Mouse (Mus musculus): ENCODE measurements at regions not wholly inside any gene's neighbourhood (a gene's known extent, or its start where the extent isn't known, plus 50 kb on each side); places are given as distances from the start of the nearest gene placed in this dataset.

- no peaks in the 10 kb centered on the region for H3K4me1 ChIP-seq (replicated peaks; ENCODE audit: control insufficient read depth, insufficient read depth, low read length)
- H3K36me3 ChIP-seq (ENCODE audit: control insufficient read depth, insufficient read depth, low read length) = no peaks in the 10 kb centered on the region
- WGBS = 63% methylated on average over 7 of the region's 7 CpGs
- no peak for ATAC-seq (replicated peaks; ENCODE audit: low FRiP score, low TSS enrichment, low read depth)
- H3K9ac ChIP-seq (ENCODE audit: low read length) = no peak overlapping the region
- H3K4me2 ChIP-seq (ENCODE audit: low read length) = no peak overlapping the region
- DNase-seq (ENCODE audit: low spot score) = no peak
- no peak overlapping the region for H3K4me3 ChIP-seq (ENCODE audit: low read depth, low read length)
- H3K27me3 ChIP-seq (replicated peaks; ENCODE audit: control insufficient read depth, insufficient read depth, low read length) = no peaks in the 10 kb centered on the region
- no peak overlapping the region for H3K27ac ChIP-seq (ENCODE audit: low read depth)
- H3K9me3 ChIP-seq (ENCODE audit: control insufficient read depth, low read length) = no peaks in the 10 kb centered on the region
Measured at GRCm38 (mm10) chr2:46065034-46065802, 948.0 kb upstream of the Zeb2 start.

- no peaks in the 10 kb centered on the region for H3K9me3 ChIP-seq (ENCODE audit: control insufficient read depth, low read length)
- no peaks in the 10 kb centered on the region for H3K27me3 ChIP-seq (replicated peaks; ENCODE audit: control insufficient read depth, insufficient read depth, low read length)
- no peak overlapping the region for H3K9ac ChIP-seq (ENCODE audit: low read length)
- H3K4me1 ChIP-seq (replicated peaks; ENCODE audit: control insufficient read depth, insufficient read depth, low read length) = no peaks in the 10 kb centered on the region
- ATAC-seq (replicated peaks; ENCODE audit: low FRiP score, low TSS enrichment, low read depth) (no peak), DNase-seq (ENCODE audit: low spot score) (no peak)
- H3K27ac ChIP-seq (ENCODE audit: low read depth) = no peak overlapping the region
- no peak overlapping the region for H3K4me3 ChIP-seq (ENCODE audit: low read depth, low read length)
- H3K4me2 ChIP-seq (ENCODE audit: low read length) = no peak overlapping the region
- WGBS = 79% methylated on average over 8 of the region's 8 CpGs
- no peaks in the 10 kb centered on the region for H3K36me3 ChIP-seq (ENCODE audit: control insufficient read depth, insufficient read depth, low read length)
Measured at GRCm38 (mm10) chr2:46055729-46056128, 938.5 kb upstream of the Zeb2 start.

- no peak for DNase-seq (ENCODE audit: low spot score)
- Histone ChIP-seq H3K4me3 (ENCODE audit: low read depth, low read length) (no peak overlapping the region), H3K4me1 (replicated peaks; ENCODE audit: control insufficient read depth, insufficient read depth, low read length) (no peaks in the 10 kb centered on the region), H3K27me3 (replicated peaks; ENCODE audit: control insufficient read depth, insufficient read depth, low read length) (no peaks in the 10 kb centered on the region), H3K9me3 (ENCODE audit: control insufficient read depth, low read length) (no peaks in the 10 kb centered on the region), H3K36me3 (ENCODE audit: control insufficient read depth, insufficient read depth, low read length) (no peaks in the 10 kb centered on the region), H3K4me2 (ENCODE audit: low read length) (no peak overlapping the region), H3K27ac (ENCODE audit: low read depth) (no peak overlapping the region), H3K9ac (ENCODE audit: low read length) (no peak overlapping the region)
- 70% methylated on average over 7 of the region's 7 CpGs for WGBS
- ATAC-seq (replicated peaks; ENCODE audit: low FRiP score, low TSS enrichment, low read depth) = no peak
Measured at GRCm38 (mm10) chr2:46054902-46055301, 937.7 kb upstream of the Zeb2 start.

- Histone ChIP-seq H3K4me1 (replicated peaks; ENCODE audit: control insufficient read depth, insufficient read depth, low read length) (no peaks in the 10 kb centered on the region), H3K27ac (ENCODE audit: low read depth) (no peak overlapping the region), H3K27me3 (replicated peaks; ENCODE audit: control insufficient read depth, insufficient read depth, low read length) (no peaks in the 10 kb centered on the region), H3K9me3 (ENCODE audit: control insufficient read depth, low read length) (no peaks in the 10 kb centered on the region), H3K4me3 (ENCODE audit: low read depth, low read length) (no peak overlapping the region), H3K9ac (ENCODE audit: low read length) (no peak overlapping the region), H3K4me2 (ENCODE audit: low read length) (no peak overlapping the region), H3K36me3 (ENCODE audit: control insufficient read depth, insufficient read depth, low read length) (no peaks in the 10 kb centered on the region)
- WGBS = 88% methylated on average over 1 of the region's 1 CpGs
- ATAC-seq (replicated peaks; ENCODE audit: low FRiP score, low TSS enrichment, low read depth) = no peak
- DNase-seq (ENCODE audit: low spot score) = no peak
Measured at GRCm38 (mm10) chr2:46021854-46022253, 904.7 kb upstream of the Zeb2 start.

GRCm38 (mm10) chr2:46013771-46014269 lies 896.6 kb upstream of the Zeb2 start:
- Histone ChIP-seq H3K27me3 (replicated peaks; ENCODE audit: control insufficient read depth, insufficient read depth, low read length) (no peaks in the 10 kb centered on the region), H3K36me3 (ENCODE audit: control insufficient read depth, insufficient read depth, low read length) (no peaks in the 10 kb centered on the region), H3K9me3 (ENCODE audit: control insufficient read depth, low read length) (no peaks in the 10 kb centered on the region), H3K4me2 (ENCODE audit: low read length) (no peak overlapping the region), H3K27ac (ENCODE audit: low read depth) (no peak overlapping the region), H3K9ac (ENCODE audit: low read length) (no peak overlapping the region), H3K4me3 (ENCODE audit: low read depth, low read length) (no peak overlapping the region), H3K4me1 (replicated peaks; ENCODE audit: control insufficient read depth, insufficient read depth, low read length) (no peaks in the 10 kb centered on the region)
- 67% methylated on average over 3 of the region's 3 CpGs for WGBS
- DNase-seq (ENCODE audit: low spot score) (no peak), ATAC-seq (replicated peaks; ENCODE audit: low FRiP score, low TSS enrichment, low read depth) (no peak)

- ATAC-seq (replicated peaks; ENCODE audit: low FRiP score, low TSS enrichment, low read depth) = no peak
- 91% methylated on average over 1 of the region's 1 CpGs for WGBS
Measured at GRCm38 (mm10) chr2:46012716-46013115, 895.5 kb upstream of the Zeb2 start.

GRCm38 (mm10) chr2:45975157-45975556 lies 858.0 kb upstream of the Zeb2 start:
- no peaks in the 10 kb centered on the region for H3K27me3 ChIP-seq (replicated peaks; ENCODE audit: control insufficient read depth, insufficient read depth, low read length)

More at GRCm38 (mm10) chr2:46012716-46013115, 895.5 kb upstream of the Zeb2 start:
- no peak for DNase-seq (ENCODE audit: low spot score)
- no peaks in the 10 kb centered on the region for H3K4me1 ChIP-seq (replicated peaks; ENCODE audit: control insufficient read depth, insufficient read depth, low read length)
- H3K27me3 ChIP-seq (replicated peaks; ENCODE audit: control insufficient read depth, insufficient read depth, low read length) = no peaks in the 10 kb centered on the region
- H3K9me3 ChIP-seq (ENCODE audit: control insufficient read depth, low read length) = no peaks in the 10 kb centered on the region
- no peaks in the 10 kb centered on the region for H3K36me3 ChIP-seq (ENCODE audit: control insufficient read depth, insufficient read depth, low read length)
- no peak overlapping the region for H3K27ac ChIP-seq (ENCODE audit: low read depth)
- no peak overlapping the region for H3K4me3 ChIP-seq (ENCODE audit: low read depth, low read length)
- no peak overlapping the region for H3K4me2 ChIP-seq (ENCODE audit: low read length)
- H3K9ac ChIP-seq (ENCODE audit: low read length) = no peak overlapping the region

GRCm38 (mm10) chr2:45968635-45969034 lies 851.4 kb upstream of the Zeb2 start:
- no peak overlapping the region for H3K9ac ChIP-seq (ENCODE audit: low read length)
- no peaks in the 10 kb centered on the region for H3K4me1 ChIP-seq (replicated peaks; ENCODE audit: control insufficient read depth, insufficient read depth, low read length)
- H3K27me3 ChIP-seq (replicated peaks; ENCODE audit: control insufficient read depth, insufficient read depth, low read length) = no peaks in the 10 kb centered on the region

More at GRCm38 (mm10) chr2:45975157-45975556, 858.0 kb upstream of the Zeb2 start:
- no peaks in the 10 kb centered on the region for H3K36me3 ChIP-seq (ENCODE audit: control insufficient read depth, insufficient read depth, low read length)
- no peaks in the 10 kb centered on the region for H3K9me3 ChIP-seq (ENCODE audit: control insufficient read depth, low read length)
- no peaks in the 10 kb centered on the region for H3K4me1 ChIP-seq (replicated peaks; ENCODE audit: control insufficient read depth, insufficient read depth, low read length)
- H3K4me2 ChIP-seq (ENCODE audit: low read length) = no peak overlapping the region
- DNase-seq (ENCODE audit: low spot score) = no peak
- H3K27ac ChIP-seq (ENCODE audit: low read depth) = no peak overlapping the region
- H3K4me3 ChIP-seq (ENCODE audit: low read depth, low read length) = no peak overlapping the region
- H3K9ac ChIP-seq (ENCODE audit: low read length) = no peak overlapping the region
- ATAC-seq (replicated peaks; ENCODE audit: low FRiP score, low TSS enrichment, low read depth) = no peak

GRCm38 (mm10) chr2:45956792-45957330 lies 839.7 kb upstream of the Zeb2 start:
- no peaks in the 10 kb centered on the region for H3K4me1 ChIP-seq (replicated peaks; ENCODE audit: control insufficient read depth, insufficient read depth, low read length)
- H3K9ac ChIP-seq (ENCODE audit: low read length) = no peak overlapping the region
- H3K4me2 ChIP-seq (ENCODE audit: low read length) = no peak overlapping the region
- no peak for DNase-seq (ENCODE audit: low spot score)
- no peak overlapping the region for H3K4me3 ChIP-seq (ENCODE audit: low read depth, low read length)
- 68% methylated on average over 4 of the region's 4 CpGs for WGBS
- ATAC-seq (replicated peaks; ENCODE audit: low FRiP score, low TSS enrichment, low read depth) = no peak
- no peaks in the 10 kb centered on the region for H3K36me3 ChIP-seq (ENCODE audit: control insufficient read depth, insufficient read depth, low read length)
- H3K27me3 ChIP-seq (replicated peaks; ENCODE audit: control insufficient read depth, insufficient read depth, low read length) = no peaks in the 10 kb centered on the region
- H3K9me3 ChIP-seq (ENCODE audit: control insufficient read depth, low read length) = no peaks in the 10 kb centered on the region
- H3K27ac ChIP-seq (ENCODE audit: low read depth) = no peak overlapping the region

More at GRCm38 (mm10) chr2:45968635-45969034, 851.4 kb upstream of the Zeb2 start:
- DNase-seq (ENCODE audit: low spot score) = no peak
- Histone ChIP-seq H3K4me2 (ENCODE audit: low read length) (no peak overlapping the region), H3K27ac (ENCODE audit: low read depth) (no peak overlapping the region), H3K9me3 (ENCODE audit: control insufficient read depth, low read length) (no peaks in the 10 kb centered on the region), H3K36me3 (ENCODE audit: control insufficient read depth, insufficient read depth, low read length) (no peaks in the 10 kb centered on the region), H3K4me3 (ENCODE audit: low read depth, low read length) (no peak overlapping the region)
- ATAC-seq (replicated peaks; ENCODE audit: low FRiP score, low TSS enrichment, low read depth) = no peak
- WGBS = 83% methylated on average over 5 of the region's 5 CpGs

All from intestine, embryonic 14.5 days (tissue).